In genomic region chr14:48083836-48084812, GRCm38 (mm10) we compare ENCODE assay signal across 8 mouse cellular contexts. TPM values are rescaled to one million over a fixed set of nuclear protein-coding genes. Genes with fewer than 3 reads are reported as not detected.
DNase-seq lines count a peak whose midpoint lies in the region; ATAC-seq and TF ChIP-seq lines count a peak whose summit lies in the region.

No protein-coding gene starts in this region.

- 29% methylated on average over 14 of the region's 14 CpGs for WGBS in embryonic facial prominence, embryonic 13.5 days
- 48% methylated on average over 14 of the region's 14 CpGs for whole genome bisulfite sequencing in embryonic facial prominence, embryonic 10.5 days
- 43% methylated on average over 14 of the region's 14 CpGs for WGBS in neural tube, embryonic 13.5 days

- no peak for DNase-seq in embryonic facial prominence, embryonic 10.5 days (ENCODE audit: low spot score)
- DNase-seq in neural tube, embryonic 10.5 days (ENCODE audit: extremely low spot score, low spot score): no peak
- DNase-seq in layer of hippocampus, adult 2 months (ENCODE audit: low spot score in 2 of 2): peak; percentile 31 to 38
- DNase-seq in thymus, postnatal 10 days (ENCODE audit: low spot score in 2 of 2): no peak
- DNase-seq in left cerebral cortex, adult 18-20 months (ENCODE audit: low spot score in 2 of 2): no peak
- DNase-seq in frontal cortex, postnatal 25 days (ENCODE audit: low spot score in 2 of 2): no peak

- peaks cover 16% of the 10 kb centered on the region for H3K4me1 ChIP-seq in embryonic facial prominence, embryonic 13.5 days
- 0 out of 2 replicates have a peak, but pooled peaks cover 3% of the 10 kb centered on the region for H3K4me1 ChIP-seq in embryonic facial prominence, embryonic 10.5 days
- peaks cover 23% of the 10 kb centered on the region for H3K4me1 ChIP-seq in neural tube, embryonic 13.5 days (replicated peaks)

- H3K4me2 ChIP-seq in embryonic facial prominence, embryonic 13.5 days: no peak overlapping the region; the same call in 1 of the 2 replicates
- no peak overlapping the region for H3K4me2 ChIP-seq in neural tube, embryonic 13.5 days

- H3K9ac ChIP-seq in embryonic facial prominence, embryonic 13.5 days: no peak overlapping the region
- no peak overlapping the region; the same call in 1 of the 2 replicates for H3K9ac ChIP-seq in neural tube, embryonic 13.5 days

- no peak overlapping the region for H3K4me3 ChIP-seq in embryonic facial prominence, embryonic 13.5 days
- H3K4me3 ChIP-seq in embryonic facial prominence, embryonic 10.5 days: no peak overlapping the region
- no peak overlapping the region for H3K4me3 ChIP-seq in neural tube, embryonic 13.5 days
- H3K4me3 ChIP-seq in layer of hippocampus, adult 2 months: no peak overlapping the region

- H3K36me3 ChIP-seq in embryonic facial prominence, embryonic 13.5 days: no peaks in the 10 kb centered on the region
- H3K36me3 ChIP-seq in embryonic facial prominence, embryonic 10.5 days (replicated peaks): no peaks in the 10 kb centered on the region
- no peaks in the 10 kb centered on the region for H3K36me3 ChIP-seq in neural tube, embryonic 13.5 days

- 0 out of 2 replicates have a peak overlapping the region, but pooled peaks have one; percentile 0 for H3K27ac ChIP-seq in embryonic facial prominence, embryonic 13.5 days
- no peak overlapping the region for H3K27ac ChIP-seq in embryonic facial prominence, embryonic 10.5 days (replicated peaks)
- H3K27ac ChIP-seq in neural tube, embryonic 13.5 days (replicated peaks): no peak overlapping the region
- peak overlapping the region; percentile 60; the same call in 1 of the 2 replicates for H3K27ac ChIP-seq in layer of hippocampus, adult 2 months

- no peak for TF ChIP-seq CTCF in layer of hippocampus, adult 2 months (conservative IDR thresholded peaks at IDR 0.05)

- 0 out of 2 replicates have a peak, but pooled peaks cover 3% of the 10 kb centered on the region for H3K27me3 ChIP-seq in embryonic facial prominence, embryonic 13.5 days
- H3K27me3 ChIP-seq in embryonic facial prominence, embryonic 10.5 days (replicated peaks; ENCODE audit: low read depth, poor library complexity, severe bottlenecking): no peaks in the 10 kb centered on the region; the same call in 1 of the 2 replicates
- H3K27me3 ChIP-seq in neural tube, embryonic 13.5 days: no peaks in the 10 kb centered on the region

- no peak for ATAC-seq in embryonic facial prominence, embryonic 13.5 days (ENCODE audit: insufficient number of reproducible peaks, insufficient read depth, low FRiP score, low TSS enrichment, low read depth)
- peak; percentile 59 for ATAC-seq in neural tube, embryonic 13.5 days (ENCODE audit: low read depth)

- no peaks in the 10 kb centered on the region for H3K9me3 ChIP-seq in embryonic facial prominence, embryonic 13.5 days
- no peaks in the 10 kb centered on the region for H3K9me3 ChIP-seq in embryonic facial prominence, embryonic 10.5 days
- no peaks in the 10 kb centered on the region for H3K9me3 ChIP-seq in neural tube, embryonic 13.5 days

RNA-seq across cellular contexts. Expression of gene Peli2, which starts 36.5 kb away (rescaled TPM):
- polyA plus RNA-seq in embryonic facial prominence, embryonic 13.5 days (2015; fragmentation: Nextera tagmentation; extraction: Ambion mirVana): 5.2 and 6.8 TPM in 2 replicates
- polyA plus RNA-seq in embryonic facial prominence, embryonic 10.5 days (2016; fragmentation: Nextera tagmentation; extraction: Ambion mirVana): 8.0 and 9.4 TPM in 2 replicates
- 10.8 and 12.8 TPM in 2 replicates for polyA plus RNA-seq in neural tube, embryonic 13.5 days (2015; fragmentation: Nextera tagmentation; extraction: Ambion mirVana)
- 10 to 100 TPM; 19.3 to 23.2 TPM for total RNA-seq in layer of hippocampus, adult 2 months (2021)
- total RNA-seq in left cerebral cortex, adult 18-20 months (2021): 10 to 100 TPM; 12.7 to 20.8 TPM

Comparison
In these comparisons a context has a peak if more than half of its experiments do, and no peak if none do; other contexts are left out.
1. H3K27ac ChIP-seq: peak in embryonic facial prominence, embryonic 13.5 days (single experiment) and layer of hippocampus, adult 2 months (single experiment); none in embryonic facial prominence, embryonic 10.5 days (single experiment) and neural tube, embryonic 13.5 days (single experiment).
2. DNase-seq: peak in layer of hippocampus, adult 2 months (2 of 2); none in embryonic facial prominence, embryonic 10.5 days (single experiment), neural tube, embryonic 10.5 days (single experiment), thymus, postnatal 10 days (0 of 2), left cerebral cortex, adult 18-20 months (0 of 2) and frontal cortex, postnatal 25 days (0 of 2).